Mouse (Mus musculus): Measurements from ENCODE around the gene Cdkn1a. TPM values are rescaled to one million over a fixed set of nuclear protein-coding genes. Genes with fewer than 3 reads are reported as not detected.
"Not testable (repeated sequence)": the region's sequence is repeated elsewhere in the genome, so short reads cannot be mapped to it uniquely, and the experiment has no call there.

Cdkn1a gene
- polyA plus RNA-seq, 2 experiments from 2014 or later, result 2.5 to 4.6 TPM

DNA sequence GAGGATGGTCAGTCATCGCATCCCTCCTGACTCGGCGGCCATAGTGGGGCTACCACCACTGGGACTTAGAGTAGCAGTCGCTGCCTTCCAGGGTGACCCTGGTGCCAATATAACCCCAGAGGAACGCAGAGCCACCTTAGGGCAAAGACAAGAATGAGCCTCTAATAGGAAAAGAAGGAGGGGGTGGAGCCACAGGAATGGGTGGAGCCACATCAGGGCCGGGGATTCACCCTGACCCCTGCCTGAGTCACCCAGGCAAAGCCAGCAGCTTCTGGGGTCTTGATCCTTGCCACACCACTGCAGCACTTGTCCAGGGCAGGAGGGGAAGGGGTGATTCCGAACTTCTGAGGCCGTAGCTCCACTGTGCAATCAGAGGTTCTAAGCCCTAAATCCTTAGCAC lies 7.2 kb upstream of the Cdkn1a start:
- ATAC-seq, result no peak

DNA sequence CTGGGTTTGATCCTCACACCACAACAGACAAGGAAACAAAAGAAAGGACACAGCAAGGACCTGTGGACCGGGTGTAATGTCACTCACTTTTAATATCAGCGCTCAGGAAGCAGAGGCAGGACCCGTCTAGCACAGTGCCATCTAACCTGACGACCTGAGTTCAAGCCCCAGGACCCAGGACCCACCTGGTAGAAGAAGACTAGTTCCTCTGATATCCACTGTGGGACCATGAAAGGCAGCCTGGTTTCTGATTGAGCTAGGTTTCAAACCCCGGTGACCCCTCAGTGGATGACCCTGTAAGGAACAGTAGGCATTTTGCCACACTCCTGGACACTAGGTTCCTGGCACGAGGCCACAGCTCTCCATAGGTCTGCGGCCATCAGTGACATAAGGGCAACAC lies 6.1 kb upstream of the Cdkn1a start:
- ATAC-seq, result no peak

- no peak for ATAC-seq
Measured at GRCm38 (mm10) chr17:29085266-29085665, 5.5 kb upstream of the Cdkn1a start.

DNA sequence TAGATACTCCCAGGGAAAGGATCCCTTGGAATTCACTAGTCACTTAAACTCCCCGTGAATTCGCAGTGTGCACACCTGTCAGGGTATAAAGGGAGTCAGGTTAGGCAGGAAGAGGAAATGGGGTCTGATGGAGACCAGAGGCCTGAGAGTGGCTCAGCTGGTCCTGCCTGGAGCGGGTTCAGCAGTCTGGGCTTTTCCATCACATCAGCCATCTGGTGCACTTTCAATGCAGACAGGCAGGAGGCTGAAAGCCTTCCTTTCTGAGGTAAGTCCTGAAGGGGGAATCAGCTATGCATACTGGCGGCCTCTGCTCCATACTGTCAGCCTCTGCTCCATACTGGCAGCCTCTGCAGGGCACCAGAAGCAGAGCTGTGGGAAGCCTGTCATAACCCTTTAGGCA lies 3.9 kb upstream of the Cdkn1a start:
- no peak for ATAC-seq

GRCm38 (mm10) chr17:29091348-29091944 lies 670 bp downstream of the Cdkn1a start:
- ATAC-seq, result no peak

DNA sequence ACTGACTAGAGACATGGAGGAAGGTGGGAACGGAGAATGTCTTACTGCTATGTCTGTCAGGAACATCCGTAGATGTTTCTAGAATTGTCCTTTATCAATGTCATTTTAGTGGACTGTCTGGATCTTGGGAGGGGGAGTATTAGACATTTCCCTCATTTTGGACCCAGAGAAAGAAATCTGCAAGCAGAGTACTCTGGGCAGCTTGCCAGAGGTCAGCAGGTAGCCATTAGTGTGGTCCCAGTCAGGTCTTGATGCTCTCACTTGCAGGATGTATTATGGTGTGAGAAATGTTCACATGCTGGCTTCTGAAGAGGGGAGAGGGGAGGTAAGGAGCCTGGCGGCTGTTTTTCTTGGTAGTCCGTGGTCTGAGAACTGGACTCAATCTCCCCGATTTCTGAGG lies 1.7 kb downstream of the Cdkn1a start:
- ATAC-seq, result no peak

DNA sequence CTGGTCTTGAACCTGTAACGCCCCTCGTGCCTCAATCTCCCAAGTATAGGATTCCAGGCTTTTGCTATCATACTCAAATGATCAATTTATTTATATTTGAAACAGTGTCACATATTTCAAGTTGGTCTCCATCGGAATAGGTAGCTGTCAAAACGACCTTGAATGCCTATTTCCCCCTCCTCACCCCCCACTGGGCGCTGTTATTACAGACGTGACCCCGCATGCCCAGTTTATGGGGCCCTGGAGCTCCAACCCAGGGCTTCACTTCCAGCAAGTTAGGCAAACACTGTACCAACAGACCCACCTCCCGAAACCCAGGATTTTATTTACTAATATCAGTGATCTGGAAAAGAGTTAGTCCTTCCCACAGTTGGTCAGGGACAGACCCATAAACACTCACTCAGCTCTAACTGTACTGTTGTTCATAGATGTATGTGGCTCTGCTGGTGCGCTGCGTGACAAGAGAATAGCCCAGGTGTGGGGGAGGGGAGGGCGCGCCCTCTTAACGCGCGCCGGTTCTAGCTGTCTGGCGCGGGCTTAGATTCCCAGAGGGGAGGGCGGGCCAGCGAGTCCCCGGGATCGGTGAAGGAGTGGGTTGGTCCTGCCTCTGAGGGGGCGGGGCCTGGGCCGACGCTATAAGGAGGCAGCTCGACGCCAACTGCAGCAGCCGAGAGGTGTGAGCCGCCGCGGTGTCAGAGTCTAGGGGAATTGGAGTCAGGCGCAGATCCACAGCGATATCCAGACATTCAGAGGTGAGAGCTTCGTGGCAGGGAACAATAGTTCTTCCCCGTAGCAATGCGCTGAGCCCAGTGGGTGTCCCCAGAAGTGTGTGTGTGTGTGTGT lies 2.6 kb downstream of the Cdkn1a start:
- ATAC-seq, result peak; percentile 50

DNA sequence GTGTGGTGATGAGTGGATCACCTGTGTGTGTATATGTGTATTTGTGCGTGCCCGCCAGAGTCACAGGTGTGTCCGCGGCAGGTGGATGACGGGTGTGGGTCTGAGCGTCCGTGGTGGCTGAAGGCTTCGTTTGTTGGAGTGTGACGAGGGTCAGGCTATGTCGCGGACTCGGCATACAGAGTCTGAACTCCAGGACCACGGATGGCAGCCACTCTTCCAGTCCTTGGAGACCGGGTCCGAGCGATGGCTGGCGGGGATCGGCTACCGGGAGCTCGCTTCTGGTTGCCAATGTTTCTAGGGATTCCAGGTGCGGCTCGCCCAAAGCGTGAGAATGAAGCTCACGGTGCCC lies 3.2 kb downstream of the Cdkn1a start:
- ATAC-seq, result no peak

GRCm38 (mm10) chr17:29094310-29095181 lies 3.8 kb downstream of the Cdkn1a start:
- peak; percentile 2 for ATAC-seq

GRCm38 (mm10) chr17:29095201-29095733 lies 4.5 kb downstream of the Cdkn1a start:
- peak; percentile 88 for ATAC-seq

DNA sequence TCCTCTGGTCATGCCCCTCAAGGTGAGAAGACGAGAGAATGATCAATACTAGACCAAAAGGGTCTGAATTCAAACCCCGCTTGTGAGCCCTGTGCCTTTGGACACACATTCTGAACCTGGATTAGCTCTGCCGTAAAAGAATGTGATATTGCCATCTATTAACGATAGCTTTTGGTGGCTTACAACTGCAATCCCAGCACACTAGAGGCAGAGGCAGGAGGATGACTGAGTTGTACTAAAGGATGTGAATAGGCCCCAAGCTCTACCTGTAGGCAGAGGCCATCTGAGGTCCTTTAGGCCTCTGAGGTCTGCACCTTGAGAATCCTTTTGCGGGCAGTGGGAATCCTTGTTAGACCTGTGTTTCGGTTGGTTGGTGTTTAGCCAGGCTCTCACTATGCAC lies 5.5 kb downstream of the Cdkn1a start:
- no peak for ATAC-seq

DNA sequence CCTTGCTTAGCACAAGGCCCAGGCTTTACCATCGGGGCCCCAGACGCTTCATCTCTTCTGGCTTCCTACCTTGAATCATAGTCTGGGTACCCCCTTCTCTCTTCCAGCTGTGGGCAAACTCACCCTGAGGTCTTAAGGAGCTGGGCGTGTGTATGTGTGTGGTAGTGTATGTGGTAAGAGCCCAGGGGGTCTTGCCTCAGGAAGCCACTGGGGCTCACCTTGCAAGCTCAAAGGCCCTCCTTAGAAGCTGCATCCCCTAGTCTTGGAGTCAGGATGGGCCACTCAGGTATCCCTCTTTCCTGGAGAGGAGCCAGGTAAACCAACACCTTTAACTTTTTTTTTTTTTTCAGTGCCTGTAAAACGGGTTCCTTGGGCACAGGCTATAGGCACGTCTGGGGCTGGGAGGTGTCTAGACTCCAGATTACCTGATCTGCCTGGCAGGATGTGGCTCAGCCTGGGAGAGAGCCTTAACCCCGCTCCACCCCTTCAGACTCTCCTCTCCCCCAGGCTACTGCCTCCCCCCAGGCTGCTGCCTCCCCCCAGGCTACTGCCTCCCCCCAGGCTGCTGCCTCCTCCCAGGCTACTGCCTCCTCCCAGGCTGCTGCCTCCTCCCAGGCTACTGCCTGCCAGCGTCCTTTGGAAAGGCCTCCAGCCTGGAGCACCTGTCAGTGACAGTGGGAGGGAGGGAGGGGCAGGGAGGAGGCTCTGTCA lies 6.2 kb downstream of the Cdkn1a start:
- ATAC-seq, result no peak

GRCm38 (mm10) chr17:29098291-29098690 lies 7.5 kb downstream of the Cdkn1a start:
- ATAC-seq, result no peak

- no peak for ATAC-seq
Measured at GRCm38 (mm10) chr17:29099076-29099475, 8.3 kb downstream of the Cdkn1a start.

DNA sequence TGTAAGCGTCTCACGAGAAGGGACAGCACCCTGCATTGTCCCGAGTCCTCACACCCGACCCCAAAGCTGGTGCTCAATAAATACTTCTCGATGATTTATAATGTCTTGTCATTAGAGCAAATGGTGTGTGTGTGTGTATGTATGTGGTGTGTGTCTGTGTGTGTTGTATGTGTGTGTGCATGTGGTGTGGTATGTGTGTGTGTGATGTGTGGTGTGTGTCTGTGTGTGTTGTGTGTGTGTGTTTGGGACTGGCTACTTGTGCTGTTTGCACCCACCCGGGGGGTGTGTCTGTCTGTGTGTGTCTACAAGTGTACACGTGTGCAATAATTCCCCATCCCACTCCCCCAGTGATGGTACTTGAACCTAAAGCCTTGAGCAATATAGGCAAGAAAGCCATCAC lies 9.9 kb downstream of the Cdkn1a start:
- no peak for ATAC-seq

DNA sequence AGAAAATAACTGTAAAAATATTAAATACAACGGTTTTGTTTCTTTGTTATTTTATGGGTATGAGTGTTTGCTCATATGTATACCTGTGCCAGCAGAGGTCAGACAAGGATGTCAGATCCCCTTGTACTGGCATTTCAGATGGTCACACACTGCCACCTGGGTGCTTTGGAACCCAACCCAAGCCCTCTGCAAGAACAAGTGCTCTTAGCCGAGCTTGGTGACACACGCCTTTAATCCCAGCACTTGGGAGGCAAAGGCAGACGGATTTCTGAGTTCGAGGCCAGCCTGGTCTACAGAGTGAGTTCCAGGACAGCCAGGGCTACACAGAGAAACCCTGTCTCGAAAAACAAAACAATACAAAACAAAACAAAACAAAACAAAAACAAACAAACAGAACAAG lies 19.6 kb downstream of the Cdkn1a start:
- not testable (repeated sequence) for ATAC-seq

- ATAC-seq, result no peak
Measured at GRCm38 (mm10) chr17:29111332-29111731, 20.6 kb downstream of the Cdkn1a start.

GRCm38 (mm10) chr17:29113591-29114352 lies 23.0 kb downstream of the Cdkn1a start, which contains the start of gene Rab44:
Gene Rab44, plus strand, starts transcription at chr17:29114145.
- no peak for ATAC-seq

GRCm38 (mm10) chr17:29116023-29116422 lies 25.2 kb downstream of the Cdkn1a start:
- no peak for ATAC-seq

DNA sequence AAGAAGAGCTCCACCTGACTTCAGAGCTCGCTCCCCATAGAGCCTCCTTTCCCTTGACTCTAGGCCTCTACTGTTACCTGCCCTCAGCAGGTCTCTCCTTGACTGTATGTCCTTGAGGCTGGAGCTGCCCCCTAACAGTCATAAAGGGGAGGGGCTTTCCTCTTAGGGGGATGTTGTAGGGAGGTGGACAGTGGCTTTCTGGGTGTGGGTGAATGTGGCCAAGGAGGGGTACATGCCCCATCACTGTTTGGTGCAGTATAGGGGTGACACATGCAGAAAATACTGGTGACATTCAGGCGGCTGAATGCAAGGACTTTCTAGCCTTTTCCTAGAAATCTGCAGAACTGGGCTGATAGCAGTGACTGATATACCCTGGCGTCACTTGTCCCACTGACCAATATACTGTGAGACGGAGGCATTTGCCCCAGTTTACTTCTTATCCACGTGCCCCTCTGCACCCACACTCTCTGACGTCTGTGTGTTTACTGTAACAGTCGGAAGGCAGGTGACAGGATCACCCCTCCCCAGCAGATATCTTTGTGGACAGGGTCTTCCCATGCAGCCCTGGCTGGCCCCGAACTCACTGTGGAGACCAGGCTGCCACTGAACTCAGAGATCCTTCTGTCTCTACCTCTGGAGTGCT lies 26.4 kb downstream of the Cdkn1a start:
- ATAC-seq, result no peak

- no peak for ATAC-seq
Measured at GRCm38 (mm10) chr17:29118057-29118456, 27.3 kb downstream of the Cdkn1a start.

Data from CD4-positive, CD25-positive, alpha-beta regulatory T cell, adult 4 months (primary cell).